Mouse (Mus musculus) megakaryocyte, embryonic 14.5 days (primary cell): ENCODE data around the gene Asf1a.

Source experiments
- FLI1 ChIP-seq: IDR thresholded peaks from 2 replicates; pipeline ENCODE4 v1.6.1; 2012; ENCODE audit warnings: low read length, inconsistent platforms, mixed read lengths
- GATA1 ChIP-seq: IDR thresholded peaks from 3 replicates; pipeline ENCODE4 v1.6.1; 2012; ENCODE audit warnings: mixed read lengths, low read length, inconsistent platforms, borderline replicate concordance

DNA sequence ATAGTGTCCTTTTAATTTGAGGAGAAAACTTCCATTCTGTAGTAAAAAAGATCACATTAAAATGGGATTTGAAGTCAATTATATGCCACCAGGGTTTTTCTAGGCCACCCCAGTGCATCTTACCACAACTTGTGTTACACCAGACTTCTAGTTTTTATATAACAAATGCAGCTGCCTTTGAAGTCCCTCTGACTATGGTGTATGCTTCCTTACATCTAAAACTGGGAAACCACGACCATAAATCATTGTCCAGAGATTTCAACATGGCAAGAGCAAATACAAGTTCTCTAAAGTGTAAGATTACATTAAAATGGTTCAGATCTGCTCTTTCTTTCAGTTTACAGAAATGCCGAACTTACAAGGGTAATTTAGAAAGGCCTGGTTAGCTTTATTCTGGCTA lies 11.7 kb downstream of the Asf1a start:
- TF ChIP-seq GATA1: no peak
- TF ChIP-seq FLI1: no peak
